9 mouse cellular contexts compared by ENCODE assay signal in the genomic region with DNA sequence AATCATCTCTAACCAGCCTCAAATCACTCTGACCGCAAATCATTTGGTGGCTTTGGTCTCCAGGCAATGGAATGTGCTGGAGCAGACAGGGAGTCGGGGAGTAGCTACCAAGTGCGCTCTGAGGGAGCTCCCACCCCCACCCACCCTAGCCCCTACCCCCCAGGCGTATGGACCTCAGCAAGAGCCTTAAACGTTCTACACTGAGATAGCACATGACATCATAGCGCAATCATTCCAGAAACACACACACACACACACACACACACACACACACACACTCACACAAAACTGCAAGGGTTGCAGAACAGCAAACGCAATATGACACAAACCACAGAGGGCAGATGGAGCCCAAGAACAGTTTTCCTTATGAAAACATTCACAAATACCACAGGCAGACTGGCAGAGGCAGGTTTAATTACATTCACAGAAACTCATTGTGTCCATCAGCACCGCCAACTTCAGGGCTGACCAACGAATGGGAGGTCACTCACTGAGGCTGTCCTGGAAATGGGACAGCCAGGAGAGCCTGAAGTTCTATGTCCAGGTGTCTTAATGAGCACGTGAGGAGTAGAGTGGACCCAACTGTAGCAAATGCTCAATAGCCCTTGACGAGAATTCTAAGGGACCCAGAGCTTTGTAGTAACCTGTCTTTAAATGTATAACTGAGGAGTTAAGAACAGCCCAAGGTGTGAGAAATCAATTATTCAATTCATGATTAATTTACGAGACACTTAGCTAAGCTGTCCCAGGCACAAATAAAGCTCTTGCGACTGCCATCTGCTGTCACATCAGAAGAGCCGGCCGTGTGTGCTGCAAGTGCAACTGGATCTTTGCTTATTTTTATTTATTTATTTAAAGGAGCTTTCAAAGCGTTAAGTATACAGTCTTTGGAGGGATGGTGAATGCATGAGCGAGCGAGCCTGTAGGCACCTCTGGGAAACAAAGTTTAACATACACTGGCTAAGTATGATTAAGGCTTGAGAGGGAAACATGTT.
A peak's percentile ranks its signal among the peaks of the same experiment; 100 is the strongest.
DNase-seq lines count a peak whose midpoint lies in the region; ATAC-seq and TF ChIP-seq lines count a peak whose summit lies in the region.
"Had no signal": no experiment of that assay in that cellular context is flagged by ENCODE, and none has a peak within 500 bp of the region (broad histone marks: within the 10 kb centered on the region; RNA-seq: fewer than 3 reads in every experiment).

No protein-coding gene starts in this region.

- no peak overlapping the region for H3K9ac ChIP-seq in heart, adult 2 months (ENCODE audit: low read depth, low read length)
- 0 out of 2 replicates have a peak overlapping the region, but pooled peaks have one; percentile 7 for H3K9ac ChIP-seq in heart, embryonic 16.5 days (ENCODE audit: low read length)
- no peak overlapping the region for H3K9ac ChIP-seq in midbrain, embryonic 14.5 days (replicated peaks; ENCODE audit: low read length)

- no peak for TF ChIP-seq POLR2A in heart, adult 2 months (IDR thresholded peaks at IDR 0.05; ENCODE audit: insufficient read depth, low read depth, low read length)
- no peak for TF ChIP-seq POLR2A in cerebellum, adult 2 months (IDR thresholded peaks at IDR 0.05; ENCODE audit: borderline replicate concordance, insufficient read depth, low read length)

- no peak overlapping the region for H3K4me3 ChIP-seq in heart, adult 2 months
- no peak overlapping the region for H3K4me3 ChIP-seq in heart, embryonic 16.5 days (ENCODE audit: low read length)
- H3K4me3 ChIP-seq in midbrain, embryonic 14.5 days (replicated peaks; ENCODE audit: low read depth, low read length): no peak overlapping the region
- no peak overlapping the region for H3K4me3 ChIP-seq in cerebellum, adult 2 months (replicated peaks; ENCODE audit: insufficient read depth, low read depth, low read length)

- no peak for TF ChIP-seq EP300 in heart, adult 2 months (IDR thresholded peaks at IDR 0.05; ENCODE audit: insufficient read depth, low read depth, low read length)

- H3K36me3 ChIP-seq in heart, adult 2 months (ENCODE audit: control insufficient read depth, insufficient read depth, low read length): peaks cover 7% of the 10 kb centered on the region
- no peaks in the 10 kb centered on the region for H3K36me3 ChIP-seq in heart, embryonic 16.5 days (ENCODE audit: control insufficient read depth, insufficient read depth)
- no peaks in the 10 kb centered on the region for H3K36me3 ChIP-seq in midbrain, embryonic 14.5 days (ENCODE audit: control insufficient read depth, insufficient read depth, low read length)

- no peak for DNase-seq in heart, adult 2 months
- no peak for DNase-seq in heart, adult 18-20 months
- peak; percentile 75 for DNase-seq in NIH3T3 (ENCODE audit: low read depth)
- peak; percentile 69 for DNase-seq in midbrain, embryonic 14.5 days
- DNase-seq in left cerebral cortex, adult 11 months (ENCODE audit: low spot score): no peak
- no peak for DNase-seq in cerebellum, adult 2 months
- no peak for DNase-seq in thymus, postnatal 0 days (ENCODE audit: low spot score)

- TF ChIP-seq CTCF in heart, adult 2 months (IDR thresholded peaks at IDR 0.05): peak; percentile 48
- no peak for TF ChIP-seq CTCF in cerebellum, adult 2 months (IDR thresholded peaks at IDR 0.05; ENCODE audit: borderline replicate concordance, insufficient read depth, low read depth, low read length)

- intact Hi-C loops in heart, adult 2 months (cut with DNase I): no loop called here

- H3K79me2 ChIP-seq in heart, adult 2 months (replicated peaks; ENCODE audit: control insufficient read depth, insufficient read depth, low read length): no peaks in the 10 kb centered on the region

- H3K4me2 ChIP-seq in heart, embryonic 16.5 days (ENCODE audit: low read depth, low read length): peak overlapping the region; percentile 43
- peak overlapping the region; percentile 97 for H3K4me2 ChIP-seq in midbrain, embryonic 14.5 days (ENCODE audit: low read length)

- H3K27me3 ChIP-seq in heart, adult 2 months (ENCODE audit: control insufficient read depth, insufficient read depth, low read length): no peaks in the 10 kb centered on the region
- no peaks in the 10 kb centered on the region for H3K27me3 ChIP-seq in heart, embryonic 16.5 days (ENCODE audit: control insufficient read depth, insufficient read depth, low read length)
- no peaks in the 10 kb centered on the region for H3K27me3 ChIP-seq in midbrain, embryonic 14.5 days (ENCODE audit: control insufficient read depth, insufficient read depth, low read length)
- H3K27me3 ChIP-seq in cerebellum, adult 2 months (ENCODE audit: control insufficient read depth, insufficient read depth, low read length): no peaks in the 10 kb centered on the region; the same call in 1 of the 2 replicates
- H3K27me3 ChIP-seq: CH12.LX had no signal

- no peaks in the 10 kb centered on the region for H3K9me3 ChIP-seq in heart, embryonic 16.5 days (replicated peaks; ENCODE audit: control insufficient read depth, low read length)
- no peaks in the 10 kb centered on the region for H3K9me3 ChIP-seq in midbrain, embryonic 14.5 days (ENCODE audit: control insufficient read depth, low read length)

- peaks cover 6% of the 10 kb centered on the region; the same call in 1 of the 2 replicates for H3K4me1 ChIP-seq in heart, adult 2 months (ENCODE audit: control insufficient read depth, insufficient read depth, low read length)
- peaks cover 57% of the 10 kb centered on the region for H3K4me1 ChIP-seq in heart, embryonic 16.5 days (ENCODE audit: control insufficient read depth, insufficient read depth, low read length)
- H3K4me1 ChIP-seq in midbrain, embryonic 14.5 days (ENCODE audit: control insufficient read depth, insufficient read depth, low read length): 0 out of 2 replicates have a peak, but pooled peaks cover 4% of the 10 kb centered on the region
- peaks cover 4% of the 10 kb centered on the region; the same call in 1 of the 2 replicates for H3K4me1 ChIP-seq in cerebellum, adult 2 months (ENCODE audit: control insufficient read depth, insufficient read depth, low read length)

- ATAC-seq in heart, embryonic 16.5 days (replicated peaks; ENCODE audit: extremely low read depth, insufficient read depth, low FRiP score): 0 out of 2 replicates have a peak, but pooled peaks have one; percentile 12
- peak; percentile 7; the same call in 1 of the 2 replicates for ATAC-seq in midbrain, embryonic 14.5 days (ENCODE audit: low FRiP score, low TSS enrichment)

- 51% methylated on average over 18 of the region's 18 CpGs for WGBS in heart, adult 2 months
- 23% methylated on average over 18 of the region's 18 CpGs for WGBS in heart, embryonic 16.5 days
- 38% methylated on average over 18 of the region's 18 CpGs for WGBS in midbrain, embryonic 14.5 days
- WGBS in cerebellum, adult 2 months: 36% methylated on average over 18 of the region's 18 CpGs

- H3K27ac ChIP-seq in heart, adult 2 months: no peak overlapping the region; the same call in 1 of the 2 replicates
- peak overlapping the region; percentile 61 for H3K27ac ChIP-seq in heart, embryonic 16.5 days (ENCODE audit: low read length)
- no peak overlapping the region for H3K27ac ChIP-seq in midbrain, embryonic 14.5 days (replicated peaks; ENCODE audit: low read depth, low read length)
- no peak overlapping the region for H3K27ac ChIP-seq in cerebellum, adult 2 months (ENCODE audit: insufficient read depth, low read length)

Comparison
In these comparisons a context has a peak if more than half of its experiments do, and no peak if none do; other contexts are left out.
1. DNase-seq: peak in NIH3T3 (single experiment) and midbrain, embryonic 14.5 days (single experiment); none in heart, adult 2 months (0 of 2), heart, adult 18-20 months (0 of 2), left cerebral cortex, adult 11 months (single experiment), cerebellum, adult 2 months (0 of 2) and thymus, postnatal 0 days (single experiment).